Mouse (Mus musculus): Measurements from ENCODE around the gene Scrn1. TPM values are rescaled to one million over a fixed set of nuclear protein-coding genes. Genes with fewer than 3 reads are reported as not detected.

Gene Scrn1
- polyA plus RNA-seq, 1 experiment, result 40.6 TPM

- Histone ChIP-seq H3K79me2 (ENCODE audit: control insufficient read depth, insufficient read depth) (peaks cover 4% of the 10 kb centered on the region), H3K36me3 (ENCODE audit: control insufficient read depth, insufficient read depth) (no peaks in the 10 kb centered on the region), H3K4me3 (ENCODE audit: insufficient read depth, poor library complexity, severe bottlenecking) (no peak overlapping the region), H3K79me3 (ENCODE audit: low read depth) (peaks cover 4% of the 10 kb centered on the region), H3K27me3 (ENCODE audit: control insufficient read depth, insufficient read depth, insufficient read length) (no peaks in the 10 kb centered on the region), H3ac (ENCODE audit: control insufficient read depth, insufficient read length, low read depth) (no peak overlapping the region)
- TF ChIP-seq MAX (IDR thresholded peaks at IDR 0.05), result no peak
Observed at GRCm38 (mm10) chr6:54597711-54598110, 31.4 kb upstream of the Scrn1 start.

GRCm38 (mm10) chr6:54597208-54597607 lies 30.9 kb upstream of the Scrn1 start, which contains the start of gene Fkbp14:
TSS of gene Fkbp14 (minus strand) at chr6:54597308.
- H3K79me2 ChIP-seq (ENCODE audit: control insufficient read depth, insufficient read depth), result peaks cover 4% of the 10 kb centered on the region
- H3K4me3 ChIP-seq (ENCODE audit: insufficient read depth, poor library complexity, severe bottlenecking), result no peak within 1 kb of the TSS
- H3K27me3 ChIP-seq (ENCODE audit: control insufficient read depth, insufficient read depth, insufficient read length), result no peaks in the 10 kb centered on the region
- H3ac ChIP-seq (ENCODE audit: control insufficient read depth, insufficient read length, low read depth), result no peak within 1 kb of the TSS
- TF ChIP-seq FOSL1 (IDR thresholded peaks at IDR 0.05; ENCODE audit: insufficient read depth, low read length, poor library complexity, severe bottlenecking), result no peak
- no peak for TF ChIP-seq CTCF (IDR thresholded peaks at IDR 0.05; ENCODE audit: control insufficient read depth, insufficient read depth, insufficient read length)
- no peak for TF ChIP-seq MYOG (IDR thresholded peaks at IDR 0.05; ENCODE audit: control insufficient read depth, extremely low read depth, insufficient read length)
- no peak for TF ChIP-seq MYOD1 (IDR thresholded peaks at IDR 0.05; ENCODE audit: control insufficient read depth, insufficient read length, low read depth)
- TF ChIP-seq USF1 (IDR thresholded peaks at IDR 0.05; ENCODE audit: low read depth), result no peak
- TF ChIP-seq CEBPB (IDR thresholded peaks at IDR 0.05; ENCODE audit: low read depth), result no peak
- no peak for TF ChIP-seq MAX (IDR thresholded peaks at IDR 0.05)
- H3K79me3 ChIP-seq (ENCODE audit: low read depth), result peaks cover 4% of the 10 kb centered on the region
- no peaks in the 10 kb centered on the region for H3K36me3 ChIP-seq (ENCODE audit: control insufficient read depth, insufficient read depth)

- peak overlapping the region; percentile 92 for H3ac ChIP-seq (ENCODE audit: control insufficient read depth, insufficient read length, low read depth)
- peak overlapping the region; percentile 59 for H3K4me3 ChIP-seq (ENCODE audit: insufficient read depth, poor library complexity, severe bottlenecking)
Observed at GRCm38 (mm10) chr6:54595330-54595878, 29.1 kb upstream of the Scrn1 start.

GRCm38 (mm10) chr6:54594469-54595329 lies 28.4 kb upstream of the Scrn1 start, which contains the start of gene Plekha8:
TSS of gene Plekha8 (plus strand) at chr6:54595111.
- Histone ChIP-seq H3K36me3 (ENCODE audit: control insufficient read depth, insufficient read depth) (no peaks in the 10 kb centered on the region), H3K27me3 (ENCODE audit: control insufficient read depth, insufficient read depth, insufficient read length) (no peaks in the 10 kb centered on the region), H3K79me3 (ENCODE audit: low read depth) (peaks cover 4% of the 10 kb centered on the region), H3K4me3 (ENCODE audit: insufficient read depth, poor library complexity, severe bottlenecking) (peak within 1 kb of the TSS; percentile 59), H3ac (ENCODE audit: control insufficient read depth, insufficient read length, low read depth) (peak within 1 kb of the TSS; percentile 92), H3K79me2 (ENCODE audit: control insufficient read depth, insufficient read depth) (no peaks in the 10 kb centered on the region)
- no peak for TF ChIP-seq USF1 (IDR thresholded peaks at IDR 0.05; ENCODE audit: low read depth)
- TF ChIP-seq MYOG (IDR thresholded peaks at IDR 0.05; ENCODE audit: control insufficient read depth, extremely low read depth, insufficient read length), result no peak
- peak; percentile 52 for TF ChIP-seq MAX (IDR thresholded peaks at IDR 0.05)
- TF ChIP-seq CTCF (IDR thresholded peaks at IDR 0.05; ENCODE audit: control insufficient read depth, insufficient read depth, insufficient read length), result peak; percentile 43
- no peak for TF ChIP-seq FOSL1 (IDR thresholded peaks at IDR 0.05; ENCODE audit: insufficient read depth, low read length, poor library complexity, severe bottlenecking)
- no peak for TF ChIP-seq CEBPB (IDR thresholded peaks at IDR 0.05; ENCODE audit: low read depth)
- TF ChIP-seq MYOD1 (IDR thresholded peaks at IDR 0.05; ENCODE audit: control insufficient read depth, insufficient read length, low read depth), result no peak

More at GRCm38 (mm10) chr6:54595330-54595878, 29.1 kb upstream of the Scrn1 start:
- TF ChIP-seq CEBPB (IDR thresholded peaks at IDR 0.05; ENCODE audit: low read depth), result no peak
- no peak for TF ChIP-seq USF1 (IDR thresholded peaks at IDR 0.05; ENCODE audit: low read depth)
- no peak for TF ChIP-seq MYOG (IDR thresholded peaks at IDR 0.05; ENCODE audit: control insufficient read depth, extremely low read depth, insufficient read length)
- no peak for TF ChIP-seq FOSL1 (IDR thresholded peaks at IDR 0.05; ENCODE audit: insufficient read depth, low read length, poor library complexity, severe bottlenecking)
- no peak for TF ChIP-seq MYOD1 (IDR thresholded peaks at IDR 0.05; ENCODE audit: control insufficient read depth, insufficient read length, low read depth)
- no peak for TF ChIP-seq MAX (IDR thresholded peaks at IDR 0.05)
- no peak for TF ChIP-seq CTCF (IDR thresholded peaks at IDR 0.05; ENCODE audit: control insufficient read depth, insufficient read depth, insufficient read length)
- Histone ChIP-seq H3K79me2 (ENCODE audit: control insufficient read depth, insufficient read depth) (no peaks in the 10 kb centered on the region), H3K79me3 (ENCODE audit: low read depth) (peaks cover 4% of the 10 kb centered on the region), H3K36me3 (ENCODE audit: control insufficient read depth, insufficient read depth) (no peaks in the 10 kb centered on the region), H3K27me3 (ENCODE audit: control insufficient read depth, insufficient read depth, insufficient read length) (no peaks in the 10 kb centered on the region)

DNA sequence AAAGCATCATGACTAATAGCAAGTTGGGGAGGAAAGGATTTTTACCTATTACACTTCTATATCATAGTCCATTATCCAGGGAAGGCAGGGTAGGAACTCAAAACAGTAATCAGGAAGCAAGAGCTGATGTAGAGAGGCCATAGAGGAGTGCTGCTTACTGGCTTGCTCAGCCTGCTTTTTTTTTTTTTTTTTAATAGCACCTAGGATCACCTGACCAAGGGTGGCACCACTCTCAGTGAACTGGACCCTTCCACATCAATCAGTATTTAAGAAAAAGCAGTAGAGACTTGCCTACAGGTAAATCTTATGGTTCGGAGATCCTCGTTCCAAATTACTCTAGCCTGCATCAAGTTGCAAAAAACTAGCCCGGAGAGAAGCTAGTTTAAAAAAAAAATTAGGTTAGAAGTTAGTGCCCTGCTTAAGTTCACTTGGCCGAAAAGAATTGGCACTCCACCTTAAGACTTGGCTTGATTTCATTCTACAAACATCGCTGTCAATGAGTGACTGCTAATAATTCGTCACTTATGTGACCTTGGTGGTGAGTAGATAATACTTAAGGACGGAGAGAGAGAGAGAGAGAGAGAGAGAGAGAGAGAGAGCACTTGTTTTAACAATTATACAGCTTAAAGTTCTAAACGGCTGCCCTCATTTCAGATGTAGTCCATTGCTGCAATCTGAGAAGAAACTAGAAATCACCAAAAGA lies 27.6 kb upstream of the Scrn1 start:
- TF ChIP-seq FOSL1 (IDR thresholded peaks at IDR 0.05; ENCODE audit: insufficient read depth, low read length, poor library complexity, severe bottlenecking) (no peak), CEBPB (IDR thresholded peaks at IDR 0.05; ENCODE audit: low read depth) (no peak), MAX (IDR thresholded peaks at IDR 0.05) (no peak), CTCF (IDR thresholded peaks at IDR 0.05; ENCODE audit: control insufficient read depth, insufficient read depth, insufficient read length) (no peak), MYOD1 (IDR thresholded peaks at IDR 0.05; ENCODE audit: control insufficient read depth, insufficient read length, low read depth) (no peak), USF1 (IDR thresholded peaks at IDR 0.05; ENCODE audit: low read depth) (no peak), MYOG (IDR thresholded peaks at IDR 0.05; ENCODE audit: control insufficient read depth, extremely low read depth, insufficient read length) (no peak)
- H3K27me3 ChIP-seq (ENCODE audit: control insufficient read depth, insufficient read depth, insufficient read length), result no peaks in the 10 kb centered on the region
- H3K79me3 ChIP-seq (ENCODE audit: low read depth), result peaks cover 4% of the 10 kb centered on the region
- H3K4me3 ChIP-seq (ENCODE audit: insufficient read depth, poor library complexity, severe bottlenecking), result no peak overlapping the region
- H3ac ChIP-seq (ENCODE audit: control insufficient read depth, insufficient read length, low read depth), result no peak overlapping the region
- H3K79me2 ChIP-seq (ENCODE audit: control insufficient read depth, insufficient read depth), result no peaks in the 10 kb centered on the region
- no peaks in the 10 kb centered on the region for H3K36me3 ChIP-seq (ENCODE audit: control insufficient read depth, insufficient read depth)
